Mouse (Mus musculus): ENCODE results near the gene Iqcf6. TPM values are rescaled to one million over a fixed set of nuclear protein-coding genes. Genes with fewer than 3 reads are reported as not detected.

Iqcf6 gene
- polyA plus RNA-seq, 2 experiments from 2014 or later = not detected

GRCm38 (mm10) chr9:106657592-106657991 is 31.2 kb downstream of the Iqcf6 start:
- ATAC-seq = no peak

GRCm38 (mm10) chr9:106659441-106659840 is 33.1 kb downstream of the Iqcf6 start:
- ATAC-seq = no peak

- ATAC-seq = no peak
Measured at GRCm38 (mm10) chr9:106659935-106660334, 33.6 kb downstream of the Iqcf6 start.

- no peak for ATAC-seq
Measured at GRCm38 (mm10) chr9:106663200-106663599, 36.8 kb downstream of the Iqcf6 start.

- ATAC-seq = no peak
Measured at GRCm38 (mm10) chr9:106664433-106664832, 38.1 kb downstream of the Iqcf6 start.

GRCm38 (mm10) chr9:106664856-106665255 is 38.5 kb downstream of the Iqcf6 start:
- no peak for ATAC-seq

GRCm38 (mm10) chr9:106673860-106674259 is 47.5 kb downstream of the Iqcf6 start:
- no peak for ATAC-seq

- ATAC-seq = no peak
Measured at GRCm38 (mm10) chr9:106675480-106675879, 49.1 kb downstream of the Iqcf6 start.

- ATAC-seq = no peak
Measured at GRCm38 (mm10) chr9:106675965-106676364, 49.6 kb downstream of the Iqcf6 start.

- no peak for ATAC-seq
Measured at GRCm38 (mm10) chr9:106676571-106676970, 50.2 kb downstream of the Iqcf6 start.

Other genes with a start within 250 kb of the Iqcf6 start
- gene Rpl29, start 197.1 kb upstream of the Iqcf6 start, polyA plus RNA-seq (2017; shearing (Covaris generic)) = 1,000 to 10,000 TPM; 1,290 to 1,880 TPM
- gene Acy1, start 188.3 kb upstream of the Iqcf6 start, polyA plus RNA-seq (2017; shearing (Covaris generic)) = 1 to 10 TPM; 9.3 to 10.0 TPM
- gene Abhd14b, start 179.1 kb upstream of the Iqcf6 start, polyA plus RNA-seq (2017; shearing (Covaris generic)) = 10 to 100 TPM in 1 of 2 experiments, 1 to 10 TPM in 1; 8.1 to 10.1 TPM
- gene Abhd14a, start 178.9 kb upstream of the Iqcf6 start, polyA plus RNA-seq (2017; shearing (Covaris generic)) = 10 to 100 TPM; 12.7 to 13.0 TPM
- 1 to 10 TPM; 4.5 to 4.8 TPM for gene Pcbp4, start 173.3 kb upstream of the Iqcf6 start, polyA plus RNA-seq (2017; shearing (Covaris generic))
- not detected for gene Gpr62, start 160.6 kb upstream of the Iqcf6 start, polyA plus RNA-seq (2017; shearing (Covaris generic))
- gene Rrp9, start 150.6 kb upstream of the Iqcf6 start, polyA plus RNA-seq (2017; shearing (Covaris generic)) = 10 to 100 TPM; 23.1 to 33.9 TPM
- 10 to 100 TPM; 36.0 to 48.1 TPM for gene Parp3, start 149.6 kb upstream of the Iqcf6 start, polyA plus RNA-seq (2017; shearing (Covaris generic))
- not detected for gene Iqcf1, start 126.6 kb upstream of the Iqcf6 start, polyA plus RNA-seq (2017; shearing (Covaris generic))
- not detected for gene Iqcf5, start 112.0 kb upstream of the Iqcf6 start, polyA plus RNA-seq (2017; shearing (Covaris generic))
- not detected for gene Iqcf3, start 65.0 kb upstream of the Iqcf6 start, polyA plus RNA-seq (2017; shearing (Covaris generic))
- gene Iqcf4, start 55.6 kb upstream of the Iqcf6 start, polyA plus RNA-seq (2017; shearing (Covaris generic)) = not detected
- gene Grm2, start 29.5 kb downstream of the Iqcf6 start, polyA plus RNA-seq (2017; shearing (Covaris generic)) = under 1 TPM in 1 of 2 experiments, not detected in 1; 0.16 TPM
- gene Tex264, start 59.3 kb downstream of the Iqcf6 start, polyA plus RNA-seq (2017; shearing (Covaris generic)) = 10 to 100 TPM; 32.2 to 35.0 TPM
- gene Rad54l2, start 162.6 kb downstream of the Iqcf6 start, polyA plus RNA-seq (2017; shearing (Covaris generic)) = 1 to 10 TPM; 3.4 to 3.7 TPM
- gene Dcaf1, start 195.3 kb downstream of the Iqcf6 start, polyA plus RNA-seq (2017; shearing (Covaris generic)) = 10 to 100 TPM; 19.8 to 20.4 TPM

All from activated CD4-positive, CD25-positive, alpha-beta regulatory T cell, adult 4 months (primary cell).